Mouse (Mus musculus) C2C12 (cell line): ENCODE data around the gene Hdac7.

Experiments used
- CEBPB ChIP-seq: IDR thresholded peaks from one replicate; pipeline ENCODE4 v1.6.1; 2011; ENCODE audit warnings: low read depth, mild to moderate bottlenecking, control low read depth, moderate library complexity
- CTCF ChIP-seq: IDR thresholded peaks from one replicate; pipeline ENCODE4 v1.5.1; 2011; ENCODE audit not compliant: control insufficient read depth, insufficient read depth, insufficient read length
- MYOD1 ChIP-seq: IDR thresholded peaks from one replicate; pipeline ENCODE4 v1.6.1; 2011; ENCODE audit warnings: low read depth; ENCODE audit not compliant: control insufficient read depth, insufficient read length
- MYOG ChIP-seq: IDR thresholded peaks from one replicate; pipeline ENCODE4 v1.6.1; 2011; ENCODE audit not compliant: control insufficient read depth, insufficient read length; ENCODE audit errors: extremely low read depth
- USF1 ChIP-seq: IDR thresholded peaks from one replicate; pipeline ENCODE4 v1.6.1; 2011; ENCODE audit warnings: low read depth, mild to moderate bottlenecking, control low read depth, moderate library complexity

GRCm38 (mm10) chr15:97828901-97829338, 15.4 kb downstream of the Hdac7 start:
- TF ChIP-seq USF1 = no peak
- no peak for TF ChIP-seq CTCF
- no peak for TF ChIP-seq CEBPB
- TF ChIP-seq MYOG = no peak
- TF ChIP-seq MYOD1 = no peak
